Mouse (Mus musculus) thymus, postnatal 36 days (tissue): Measurements from ENCODE around the gene Trmt13.
A peak's percentile ranks its signal among the peaks of the same experiment; 100 is the strongest.

Experiments
- DNase-seq, 2 experiments: peaks; one replicate each; pipeline ENCODE4 v3.0.0; 2022; ENCODE audit warnings: mixed read lengths in 2 of 2

Gene Trmt13

DNA sequence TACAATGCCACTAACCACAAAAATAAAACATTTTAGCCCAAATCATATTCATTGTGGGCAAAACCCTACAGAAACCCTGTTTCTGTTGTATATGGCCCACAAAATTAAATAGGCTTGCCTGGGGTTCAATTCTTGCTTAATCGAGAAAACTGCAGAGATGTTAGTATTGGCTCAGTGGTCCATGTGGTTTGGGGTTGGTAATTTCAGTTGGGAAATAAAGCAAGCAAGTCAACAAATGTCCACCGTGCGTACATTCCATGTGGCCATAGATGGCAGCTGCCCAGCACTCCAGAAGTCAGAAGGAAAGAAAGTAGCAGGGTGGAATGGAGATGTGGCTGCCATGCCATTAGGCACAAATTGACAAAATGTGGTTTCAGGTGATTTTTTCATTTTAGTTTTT, 18.6 kb upstream of the Trmt13 start:
- no peak for DNase-seq

DNA sequence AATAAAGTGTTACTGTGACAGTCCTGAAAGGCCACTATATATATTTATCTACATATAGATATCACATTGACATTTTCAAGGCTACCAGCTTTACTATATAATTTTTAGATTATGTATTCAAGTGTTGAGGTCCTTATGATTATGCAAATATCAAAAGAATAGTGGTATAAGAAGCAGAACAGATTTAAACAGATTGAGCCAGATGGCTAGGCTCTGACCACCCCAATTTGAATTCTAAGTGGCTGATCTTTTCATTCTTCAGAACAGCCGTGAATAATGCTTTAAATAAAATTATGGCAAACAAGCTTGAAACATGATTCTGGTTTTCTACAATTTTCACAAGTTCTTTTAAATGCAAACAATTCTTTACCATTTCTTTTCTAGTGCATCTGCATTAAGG, 17.1 kb upstream of the Trmt13 start:
- no peak for DNase-seq

DNA sequence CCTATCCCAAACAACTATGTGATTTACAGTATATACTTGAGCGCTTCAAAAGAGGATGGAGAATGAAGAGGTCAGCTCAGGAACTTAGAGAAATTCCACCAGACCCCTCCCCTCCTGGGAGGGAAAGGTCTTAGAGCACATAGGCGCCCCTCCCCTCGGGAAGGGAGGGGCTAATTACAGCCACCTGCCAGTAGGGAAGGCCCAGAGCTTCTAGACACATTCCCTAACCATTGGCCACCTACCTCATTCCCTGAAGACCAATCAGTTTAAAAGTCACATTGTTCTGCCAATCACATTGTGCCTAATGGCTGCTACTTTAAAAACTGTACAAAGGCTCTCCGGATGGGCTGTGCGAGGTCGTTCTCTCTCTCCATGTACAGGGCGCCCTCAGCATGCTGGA, 8.3 kb upstream of the Trmt13 start:
- no peak for DNase-seq

DNA sequence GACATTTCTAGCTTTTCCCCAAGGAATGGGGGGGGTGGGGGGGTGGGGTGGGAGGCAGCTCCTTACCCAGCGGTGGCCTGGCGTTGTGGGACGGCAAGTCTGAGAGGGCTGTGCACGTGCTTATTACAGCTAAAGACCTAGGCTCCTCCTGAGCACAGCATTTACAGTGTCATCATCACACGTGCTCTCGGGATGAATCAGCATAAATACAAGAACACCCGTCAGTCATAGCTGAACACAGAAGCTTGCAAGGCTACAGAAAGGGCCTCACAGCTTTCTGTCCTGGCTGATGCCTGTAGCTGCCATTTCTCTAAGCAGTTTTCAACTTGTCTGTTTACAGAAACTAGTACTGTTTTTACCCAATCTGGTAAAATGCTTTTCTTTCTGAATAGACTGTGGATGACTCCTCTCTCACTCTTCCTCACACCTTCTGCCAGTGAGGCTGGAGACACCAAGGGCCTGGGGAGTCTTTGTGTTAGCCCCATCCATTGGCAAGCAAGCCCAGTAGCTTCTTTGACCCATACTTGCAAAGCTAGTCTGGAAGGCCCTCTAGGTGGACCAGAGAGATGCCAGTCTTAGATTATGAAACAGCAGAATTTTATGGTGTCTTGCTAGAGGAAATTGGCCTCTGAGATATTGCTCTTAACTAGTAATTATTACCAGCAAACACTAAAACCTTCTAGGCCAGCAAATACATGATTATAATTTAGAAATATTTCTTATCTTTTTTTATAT, 6.4 kb upstream of the Trmt13 start:
- no peak for DNase-seq

DNA sequence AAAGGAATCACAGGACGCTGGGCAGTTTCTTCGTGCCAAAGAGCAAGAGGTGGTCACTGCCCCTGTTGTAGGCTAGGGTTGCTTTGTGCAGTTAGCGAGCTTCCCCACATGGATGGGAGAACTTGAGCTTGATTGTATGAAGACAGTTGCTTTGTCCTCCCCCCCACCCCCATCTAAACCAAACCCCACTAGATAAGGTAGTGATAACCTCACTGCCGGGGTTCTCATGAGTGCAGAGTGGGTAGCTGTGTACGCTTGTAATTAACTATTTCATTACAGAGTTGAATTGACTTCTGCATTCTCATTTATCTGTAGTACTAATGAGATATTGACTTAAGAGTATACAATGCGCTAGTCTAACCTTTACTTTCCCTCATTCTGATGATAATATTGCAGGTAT, 4.5 kb upstream of the Trmt13 start:
- DNase-seq, result no peak

DNA sequence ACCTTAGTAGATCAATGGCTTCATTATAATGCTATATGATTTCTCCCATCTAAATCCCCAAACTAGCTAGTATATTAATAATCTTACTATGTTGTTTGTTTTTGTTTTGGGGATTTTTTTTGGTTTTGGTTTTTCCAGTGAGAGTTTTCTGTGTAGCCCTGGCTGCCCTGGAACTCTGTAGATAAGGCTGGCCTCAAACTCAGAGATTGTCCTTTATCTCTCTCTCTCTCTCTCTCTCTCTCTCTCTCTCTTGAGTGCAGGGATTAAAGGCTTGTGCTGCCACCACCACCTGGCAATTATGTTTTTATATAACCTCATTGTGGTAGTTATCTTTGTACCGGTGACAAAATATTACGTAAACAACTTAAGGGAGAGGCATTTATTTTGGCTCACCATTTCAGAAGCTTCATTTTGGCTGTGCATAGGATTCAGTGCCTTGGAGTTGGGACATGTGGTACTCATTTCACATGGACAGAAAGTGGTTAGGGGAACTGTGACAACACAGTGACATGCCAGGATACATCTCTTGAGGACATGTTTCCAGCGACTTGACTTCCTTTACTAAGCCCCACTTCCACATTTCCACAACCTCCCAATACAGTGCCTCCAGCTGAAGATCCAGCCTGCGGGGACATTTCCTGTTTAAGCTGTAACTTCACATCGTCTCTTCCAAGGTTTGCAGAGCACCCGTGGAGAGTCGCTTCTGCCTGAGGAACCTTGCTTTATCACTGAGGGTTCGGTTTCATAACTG, 1.1 kb upstream of the Trmt13 start:
- no peak for DNase-seq

DNA sequence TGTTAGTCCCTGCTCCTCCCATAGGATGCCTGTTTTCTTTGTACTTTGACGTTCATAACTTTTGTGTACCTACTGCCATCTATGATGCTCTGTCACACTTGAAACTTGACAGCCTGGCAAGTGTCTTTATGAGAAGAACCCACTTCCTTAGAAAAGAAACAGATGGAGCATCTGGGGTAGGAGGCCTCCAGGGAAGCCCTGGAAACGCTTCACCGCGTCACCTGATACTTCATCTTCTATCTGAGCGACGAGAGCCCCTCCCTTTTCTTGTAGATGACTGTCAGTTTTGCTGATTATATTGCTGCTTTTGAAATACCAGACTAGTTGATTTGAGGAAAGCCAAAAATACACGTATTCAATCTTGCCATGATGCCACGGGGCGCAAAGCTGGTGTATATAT, 9.8 kb downstream of the Trmt13 start:
- DNase-seq, result no peak

DNA sequence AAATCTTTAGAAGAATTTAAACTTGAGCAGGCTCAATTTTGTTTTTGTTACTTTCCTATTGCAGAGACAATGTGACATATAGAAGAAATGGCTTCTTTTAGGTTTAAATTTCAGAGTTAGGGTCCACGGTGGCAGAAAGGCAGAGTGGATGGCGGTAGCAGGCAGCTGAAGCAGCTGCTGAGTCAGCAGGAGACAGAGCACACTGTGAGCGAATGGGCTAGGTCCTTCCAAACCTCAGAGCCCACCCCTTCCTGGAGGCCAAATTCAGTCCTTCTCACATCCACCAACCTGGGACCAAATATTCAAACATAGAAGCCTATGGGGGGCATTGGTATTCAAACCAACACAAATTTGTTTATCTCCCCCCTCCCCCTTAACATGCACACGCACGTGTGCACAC, 12.6 kb downstream of the Trmt13 start:
- no peak for DNase-seq

DNA sequence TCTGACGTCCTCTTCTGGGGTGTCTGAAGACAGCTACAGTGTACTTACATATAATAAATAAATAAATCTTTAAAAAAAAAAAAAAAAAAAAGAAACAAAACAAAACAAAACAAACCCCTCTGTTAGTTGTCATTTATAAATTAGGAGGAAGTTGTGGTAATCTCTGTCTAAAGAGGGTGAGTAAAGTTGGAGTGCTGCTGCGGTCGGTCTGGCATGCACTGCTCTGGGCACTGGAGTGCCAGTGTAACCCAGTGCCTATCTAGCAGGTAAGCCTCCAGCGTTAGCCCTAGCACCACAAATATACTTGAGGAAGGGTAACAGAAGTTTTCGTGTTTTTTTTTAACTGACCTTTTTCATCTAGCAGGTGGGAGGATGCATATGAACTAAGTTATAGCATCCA, 13.4 kb downstream of the Trmt13 start:
- DNase-seq, result no peak

DNA sequence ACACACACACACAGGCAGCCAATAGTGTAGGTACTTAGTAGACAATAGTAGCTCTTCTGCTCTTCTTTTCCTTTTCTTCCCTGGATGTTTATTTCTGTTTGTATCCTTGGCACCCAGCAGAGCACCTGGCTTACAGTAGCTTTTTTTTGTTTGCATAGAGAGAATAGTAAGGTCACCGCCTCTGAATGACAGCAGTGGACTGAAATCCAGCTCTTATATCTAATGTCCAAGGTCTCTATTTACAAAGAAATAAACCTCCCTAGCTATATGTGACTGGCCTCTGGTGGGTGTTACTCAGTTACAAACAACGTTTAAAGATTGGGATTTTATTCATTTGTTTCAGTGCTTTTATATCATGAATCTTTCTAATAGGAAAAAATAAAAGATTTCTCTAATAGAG, 14.7 kb downstream of the Trmt13 start:
- no peak for DNase-seq

DNA sequence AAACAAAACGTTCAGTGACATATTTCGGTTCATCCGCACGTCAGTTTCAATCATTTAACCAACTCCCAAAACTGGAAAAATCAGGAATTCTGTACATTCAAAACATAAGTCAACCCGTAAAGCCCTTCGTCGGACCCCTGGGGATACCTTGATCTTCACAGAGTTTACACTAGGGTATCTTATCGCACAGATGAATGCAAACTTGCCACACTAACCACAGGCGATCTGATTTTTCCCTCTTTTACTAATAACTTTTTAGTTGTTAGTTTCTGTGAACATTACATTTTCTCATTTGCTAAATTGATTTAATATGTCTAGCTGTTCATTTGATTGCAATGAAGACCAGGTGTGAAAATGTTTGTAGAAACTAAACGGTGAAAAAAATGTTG, 18.8 kb downstream of the Trmt13 start:
- DNase-seq, result no peak

DNA sequence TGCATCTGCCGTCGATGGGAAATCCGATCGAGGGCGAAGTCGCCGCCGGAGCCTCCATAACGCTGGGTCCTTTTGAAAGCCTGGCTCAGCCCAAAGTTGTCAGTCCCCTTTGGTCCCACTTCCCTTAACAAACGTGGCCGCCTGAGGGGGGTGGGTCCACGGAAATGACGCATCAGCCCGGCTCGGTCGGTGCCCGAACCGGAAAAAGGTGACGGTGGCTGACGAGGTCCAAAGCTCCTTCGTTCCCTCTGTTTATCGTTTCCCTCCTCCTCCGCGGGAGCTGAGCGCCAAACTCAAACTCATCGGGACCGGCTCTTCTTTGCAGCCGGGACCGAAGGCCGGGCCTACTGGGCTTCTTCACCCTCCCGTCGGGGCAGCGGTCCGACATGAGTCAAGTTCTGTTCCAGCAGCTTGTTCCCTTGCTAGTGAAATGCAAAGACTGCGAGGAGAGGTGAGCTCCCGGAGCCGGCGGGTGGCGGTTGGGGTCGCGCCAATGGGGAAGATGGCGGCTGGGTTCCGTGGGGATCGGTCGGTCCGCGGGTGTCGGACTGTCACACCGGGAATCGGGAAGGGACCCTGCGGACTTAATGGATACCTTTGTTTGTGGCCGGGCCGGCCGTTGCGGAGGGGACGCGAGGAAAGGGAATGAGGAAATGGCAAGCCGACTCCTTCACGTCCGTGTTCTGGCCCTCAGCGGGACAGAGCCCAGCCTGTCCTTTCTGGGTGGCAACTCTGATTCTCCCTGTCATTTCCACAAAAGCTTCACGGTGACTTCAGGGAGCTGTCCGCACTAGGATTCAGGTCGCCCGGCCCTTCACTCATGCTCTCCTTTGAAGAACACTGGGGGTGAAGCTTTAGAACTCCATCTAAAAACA, 19.4 kb downstream of the Trmt13 start, which contains the start of gene Sass6:
Gene Sass6, plus strand, starts transcription at position 255 of the 875 bp plus-strand sequence.
- DNase-seq, result peak; percentile 96 to 98

DNA sequence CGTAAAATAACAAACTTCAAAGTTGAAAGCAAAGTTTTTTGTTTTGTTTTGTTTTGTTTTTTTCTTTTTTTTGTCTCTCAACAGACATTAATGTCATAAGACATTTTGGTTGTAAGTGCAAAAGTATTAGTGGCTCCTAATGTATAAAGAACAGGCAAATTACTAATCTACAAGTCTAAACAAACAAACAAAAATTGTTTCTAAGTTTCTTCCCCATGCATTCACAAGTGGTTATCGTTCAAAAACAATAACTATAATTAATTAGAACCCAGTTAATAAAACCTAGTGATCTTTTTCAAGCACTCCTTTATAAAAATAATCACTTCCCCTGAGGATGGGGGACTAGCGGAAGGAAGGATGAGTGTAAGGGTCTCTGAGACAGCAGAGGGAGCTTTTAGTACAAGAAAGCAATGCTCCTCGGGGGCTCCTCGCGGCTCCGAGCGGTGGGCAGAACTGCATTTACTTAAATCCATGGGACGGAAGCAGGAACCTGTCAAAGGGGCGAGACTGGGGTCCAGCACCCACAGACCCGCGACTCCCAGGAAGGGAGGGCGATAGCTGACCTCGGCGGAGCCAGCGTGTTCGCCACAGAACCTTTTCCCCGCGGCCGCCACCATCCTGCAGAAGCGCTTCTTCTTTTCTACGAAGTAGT, 20.2 kb downstream of the Trmt13 start:
- no peak for DNase-seq

DNA sequence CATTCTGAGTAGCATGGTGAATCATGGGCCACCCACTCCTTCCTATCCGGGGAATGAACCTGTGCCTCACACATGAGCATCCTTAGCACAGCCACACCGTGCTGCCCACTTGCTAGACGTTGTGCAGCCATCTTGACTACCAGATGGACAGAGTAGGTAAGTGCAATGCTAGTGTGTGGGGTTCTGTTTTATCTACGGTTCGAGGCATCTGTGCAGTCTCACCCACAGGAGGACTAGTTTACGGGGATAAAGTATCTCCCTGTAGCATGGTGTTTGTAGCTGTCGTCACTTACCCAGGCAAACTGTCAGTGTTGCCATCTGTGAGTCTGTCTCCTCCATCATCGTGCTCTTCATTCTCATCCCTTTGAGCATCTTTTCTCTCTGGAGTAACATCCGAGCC, 32.2 kb downstream of the Trmt13 start:
- DNase-seq, result no peak

DNA sequence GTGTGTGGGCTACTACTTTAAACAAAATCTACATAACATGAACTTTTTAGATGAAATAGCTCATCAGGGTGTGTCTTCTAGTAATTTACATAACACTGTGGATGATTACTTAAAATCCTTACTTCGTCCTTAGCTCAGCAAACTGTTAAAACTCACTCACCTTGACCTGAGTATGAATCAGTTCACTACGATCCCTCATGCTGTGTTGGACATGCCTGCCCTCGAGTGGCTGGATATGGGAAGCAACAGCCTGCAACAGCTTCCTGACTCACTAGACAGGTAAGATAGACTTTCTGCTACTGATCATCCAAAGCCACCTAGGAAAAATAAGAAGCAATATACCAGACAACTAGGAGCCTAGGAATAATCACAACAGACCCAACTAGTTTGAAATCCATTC, 37.1 kb downstream of the Trmt13 start:
- DNase-seq, result no peak

DNA sequence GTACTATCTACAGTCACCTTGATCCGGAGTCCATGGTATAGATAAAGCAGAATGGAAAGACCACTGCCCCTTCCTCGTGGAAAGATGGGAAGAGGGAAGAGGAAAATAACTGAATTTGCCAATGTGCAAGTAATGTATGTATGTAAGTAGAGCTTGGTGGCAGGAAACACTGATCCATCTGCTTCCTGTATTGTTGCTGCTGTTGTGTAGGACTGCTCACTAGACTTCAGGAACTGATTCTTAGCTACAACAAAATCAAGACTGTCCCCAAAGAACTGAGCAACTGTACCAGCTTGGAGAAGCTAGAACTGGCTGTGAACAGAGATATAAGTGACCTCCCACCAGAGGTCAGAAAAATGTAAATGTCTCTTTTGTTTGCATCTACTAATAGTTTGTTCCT, 43.8 kb downstream of the Trmt13 start:
- DNase-seq, result no peak

DNA sequence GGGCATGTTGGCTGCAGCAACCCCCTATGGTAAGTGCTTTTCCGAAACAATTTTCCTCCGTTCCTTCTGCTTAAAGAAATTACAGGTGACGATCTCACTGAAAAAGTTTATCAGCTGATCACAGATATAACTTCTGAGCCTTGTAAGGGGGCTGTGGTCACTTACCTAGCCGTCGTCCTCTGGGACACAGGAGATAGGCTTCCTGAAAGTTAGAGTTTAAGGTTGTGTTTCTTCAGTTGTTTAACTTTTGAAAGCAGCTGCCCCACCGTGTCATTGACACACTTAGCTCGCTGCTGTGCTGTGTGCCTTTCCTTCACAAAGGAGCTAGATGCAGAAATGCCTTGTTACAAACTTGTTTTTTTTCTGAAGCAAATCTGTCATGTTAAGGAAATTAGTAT, 51.3 kb downstream of the Trmt13 start:
- no peak for DNase-seq

DNA sequence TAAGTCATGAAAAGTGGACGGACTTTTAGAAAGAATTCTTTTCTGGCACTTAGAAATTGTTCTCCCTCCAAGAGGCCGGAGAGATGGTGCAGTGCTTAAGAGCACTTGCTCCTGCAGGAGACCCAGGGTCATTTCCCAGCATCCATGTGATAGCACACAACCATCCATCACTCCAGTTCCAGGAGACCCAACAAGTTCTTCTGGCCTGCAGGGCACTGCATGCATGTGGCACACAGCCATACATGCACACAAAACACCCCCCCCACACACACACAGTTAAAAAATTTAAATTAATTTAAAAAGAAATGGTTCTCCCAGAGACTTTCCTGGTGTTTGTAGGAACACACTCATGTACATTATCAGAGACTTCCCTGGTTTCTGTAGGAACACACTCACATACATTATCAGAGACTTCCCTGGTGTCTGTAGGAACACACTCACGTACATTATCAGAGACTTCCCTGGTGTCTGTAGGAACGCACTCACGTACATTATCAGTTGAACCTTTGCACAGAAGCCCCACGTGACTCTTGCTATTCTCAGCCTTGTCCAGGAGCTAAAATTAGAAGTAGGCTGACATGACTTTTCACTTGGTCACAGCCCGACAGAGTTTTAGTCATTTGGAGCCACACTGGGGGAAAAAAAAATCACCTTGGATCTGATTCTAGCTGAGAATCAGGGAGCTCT, 51.8 kb downstream of the Trmt13 start, which contains the start of gene Lrrc39:
Gene Lrrc39, plus strand, starts transcription at position 566 of the 687 bp plus-strand sequence.
- no peak for DNase-seq

DNA sequence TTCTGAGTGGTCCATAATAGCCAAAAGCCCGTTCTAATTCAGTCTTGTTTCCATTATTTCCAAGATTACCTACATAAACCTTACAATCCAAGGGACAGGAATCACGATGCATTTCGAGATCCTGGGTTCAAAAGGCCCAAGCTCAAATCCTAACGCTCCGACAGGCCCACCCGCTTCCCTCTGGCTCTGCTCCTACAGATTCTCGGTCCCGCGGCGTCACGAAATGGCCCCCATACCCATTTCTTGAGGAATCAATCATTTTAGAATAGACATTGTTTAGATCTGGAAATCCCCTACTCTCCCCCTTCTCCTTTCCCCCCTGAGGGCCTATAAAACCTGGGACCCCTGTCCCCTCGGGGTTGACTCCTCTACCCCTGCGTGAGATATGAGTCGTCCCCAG, 53.1 kb downstream of the Trmt13 start:
- DNase-seq, result peak; percentile 27 to 28

DNA sequence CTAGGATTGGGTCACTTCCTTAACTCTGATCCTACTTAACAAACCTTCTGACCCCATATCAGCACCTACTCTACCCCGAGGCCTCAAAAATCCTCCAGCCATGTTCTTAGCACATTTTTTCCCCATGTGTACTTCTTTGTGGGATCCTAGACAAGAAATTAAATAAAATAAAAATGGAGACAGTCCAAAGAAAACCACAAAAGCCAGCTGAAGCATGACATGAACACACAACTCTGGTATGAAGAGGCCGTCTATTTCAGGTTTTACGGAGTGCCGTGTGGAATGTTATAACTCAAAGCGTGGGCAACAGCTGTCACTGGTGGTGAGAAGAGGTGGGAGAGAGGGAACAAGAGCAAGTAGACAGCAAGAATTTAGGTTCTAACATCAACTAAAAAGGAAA, 63.0 kb downstream of the Trmt13 start:
- no peak for DNase-seq

DNA sequence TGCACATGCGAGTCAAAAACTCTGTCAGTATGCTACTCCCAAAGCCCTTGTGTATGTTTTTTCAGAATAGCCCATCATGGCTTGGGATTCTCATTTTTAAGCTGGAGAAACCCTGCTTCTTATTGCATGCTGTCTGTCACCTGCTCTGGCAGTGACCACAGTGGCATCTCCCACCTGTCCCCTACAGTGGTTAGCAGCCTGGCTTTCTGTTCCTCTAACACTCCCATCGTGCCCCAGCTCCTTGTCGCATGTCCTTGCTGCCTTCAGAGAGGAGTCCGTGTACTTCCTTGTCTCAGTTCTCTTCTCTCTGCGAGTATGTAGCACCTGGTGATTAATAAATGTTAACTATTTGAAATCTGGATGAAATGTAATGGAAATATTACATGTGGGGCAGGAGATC, 67.0 kb downstream of the Trmt13 start:
- DNase-seq, result no peak

DNA sequence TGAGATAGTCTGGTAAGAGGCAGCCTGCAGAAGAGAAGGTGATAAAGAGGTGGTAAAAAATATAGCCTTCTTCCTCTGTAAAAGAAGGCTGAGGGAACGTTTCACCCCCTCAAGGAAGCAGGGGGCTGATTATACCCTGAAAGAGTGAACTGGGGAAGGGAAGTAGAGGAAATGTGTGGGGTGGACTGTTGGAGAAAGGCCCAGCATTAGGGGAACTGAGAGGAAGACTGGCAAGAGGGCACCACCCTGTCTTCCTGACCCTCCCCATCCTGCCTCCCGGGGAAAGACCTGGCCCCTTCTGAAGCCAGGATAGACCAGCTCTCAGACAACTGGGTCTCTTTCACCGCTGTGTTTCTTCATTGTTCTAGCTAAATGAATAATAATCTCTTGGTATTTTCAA, 71.9 kb downstream of the Trmt13 start:
- no peak for DNase-seq
